Mouse (Mus musculus) ovary, adult 18-20 months (tissue): ENCODE results near the gene BC024978.

Experiments used
- DNase-seq: peaks from one replicate; pipeline ENCODE4 v3.0.0; 2022; ENCODE audit warnings: low spot score, mixed read lengths

BC024978 gene

GRCm38 (mm10) chr7:27195681-27196611 lies at the start of gene BC024978, which contains the start of gene Snrpa:
Gene BC024978, plus strand, starts transcription at chr7:27195781.
Gene Snrpa, minus strand, starts transcription at chr7:27196271.
- peak; percentile 99 for DNase-seq

GRCm38 (mm10) chr7:27153205-27153764 lies 42.3 kb upstream of the BC024978 start, which contains the start of gene Cyp2t4:
Gene Cyp2t4, plus strand, starts transcription at chr7:27153714.
- DNase-seq: no peak

- DNase-seq: no peak
These were observed 39.6 kb upstream of the BC024978 start for GRCm38 (mm10) chr7:27156005-27156404.

GRCm38 (mm10) chr7:27158171-27158570 lies 37.4 kb upstream of the BC024978 start:
- no peak for DNase-seq

- no peak for DNase-seq
These were observed 36.3 kb upstream of the BC024978 start for GRCm38 (mm10) chr7:27159256-27159655.

GRCm38 (mm10) chr7:27159882-27160281 lies 35.7 kb upstream of the BC024978 start:
- DNase-seq: peak; percentile 69

- no peak for DNase-seq
These were observed 34.7 kb upstream of the BC024978 start for GRCm38 (mm10) chr7:27160921-27161320.

GRCm38 (mm10) chr7:27161744-27162143 lies 33.8 kb upstream of the BC024978 start:
- DNase-seq: no peak

GRCm38 (mm10) chr7:27162780-27163449 lies 32.7 kb upstream of the BC024978 start:
- DNase-seq: no peak

- DNase-seq: no peak
These were observed 32.2 kb upstream of the BC024978 start for GRCm38 (mm10) chr7:27163450-27163805.

GRCm38 (mm10) chr7:27164112-27164947 lies 31.3 kb upstream of the BC024978 start:
- no peak for DNase-seq

GRCm38 (mm10) chr7:27165007-27165655 lies 30.4 kb upstream of the BC024978 start:
- peak; percentile 45 for DNase-seq

- no peak for DNase-seq
These were observed 29.9 kb upstream of the BC024978 start for GRCm38 (mm10) chr7:27165696-27166095.

- DNase-seq: peak; percentile 79
These were observed 29.4 kb upstream of the BC024978 start for GRCm38 (mm10) chr7:27166229-27166613.

- DNase-seq: peak; percentile 92
These were observed 28.7 kb upstream of the BC024978 start, which contains the start of gene Egln2 for GRCm38 (mm10) chr7:27166614-27167474. Gene Egln2, minus strand, starts transcription at chr7:27166802.

GRCm38 (mm10) chr7:27167475-27168094 lies 28.0 kb upstream of the BC024978 start:
- no peak for DNase-seq

GRCm38 (mm10) chr7:27168371-27168770 lies 27.2 kb upstream of the BC024978 start:
- DNase-seq: no peak

GRCm38 (mm10) chr7:27170981-27171380 lies 24.6 kb upstream of the BC024978 start:
- DNase-seq: no peak

GRCm38 (mm10) chr7:27174496-27174895 lies 21.1 kb upstream of the BC024978 start:
- no peak for DNase-seq

- DNase-seq: no peak
These were observed 20.7 kb upstream of the BC024978 start for GRCm38 (mm10) chr7:27174896-27175295.
